Mouse (Mus musculus) neural tube, embryonic 12.5 days (tissue): ENCODE data around the gene Krt26. TPM values are rescaled to one million over a fixed set of nuclear protein-coding genes. Genes with fewer than 3 reads are reported as not detected.

ENCODE experiments used
- ATAC-seq: fragments of 200-750 bp; cut with Nextera tagmentation; 2 replicates; pipeline ENCODE4 v1.8.0; 2017; ENCODE audit warnings: low read depth, mild to moderate bottlenecking, moderate TSS enrichment, moderate library complexity; ENCODE audit not compliant: low FRiP score
- H3K27ac ChIP-seq: fragments of 300-500 bp; sonication (generic); 2 replicates; pipeline ENCODE4 v1.5.1; 2016
- H3K27me3 ChIP-seq: fragments of 300-500 bp; sonication (generic); replicated peaks from 2 replicates; pipeline ENCODE4 v1.6.1; 2016; ENCODE audit warnings: mild to moderate bottlenecking
- H3K36me3 ChIP-seq: fragments of 300-500 bp; sonication (generic); 2 replicates; pipeline ENCODE4 v1.6.1; 2016; ENCODE audit warnings: mild to moderate bottlenecking
- H3K4me1 ChIP-seq: fragments of 300-500 bp; sonication (generic); 2 replicates; pipeline ENCODE4 v1.6.1; 2016
- H3K4me2 ChIP-seq: fragments of 300-500 bp; sonication (generic); replicated peaks from 2 replicates; pipeline ENCODE4 v1.6.1; 2016; ENCODE audit warnings: mild to moderate bottlenecking
- H3K4me3 ChIP-seq: fragments of 300-500 bp; sonication (generic); 2 replicates; pipeline ENCODE4 v1.5.1; 2016
- H3K9ac ChIP-seq: fragments of 300-500 bp; sonication (generic); 2 replicates; pipeline ENCODE4 v1.6.1; 2016; ENCODE audit warnings: mild to moderate bottlenecking
- H3K9me3 ChIP-seq: fragments of 300-500 bp; sonication (generic); 2 replicates; pipeline ENCODE4 v1.6.1; 2016; ENCODE audit warnings: mild to moderate bottlenecking
- WGBS: fragments of 180-500 bp; shearing (Covaris S2); methylation state at CpG from one replicate; pipeline ENCODE4 v1.1.7; 2016; 5-methylcytosine and 5-hydroxymethylcytosine counted together
- polyA plus RNA-seq: library from polyadenylated mRNA; unstranded; fragments of >200 nt; fragmentation: Nextera tagmentation; extraction: Ambion mirVana; gene quantifications from 2 replicates; pipeline ENCODE4 v1.2.1, GENCODE M21; 2016

The Krt26 gene
- polyA plus RNA-seq = 0.23 TPM in 1 of 2 replicates, not detected in the other

- H3K4me3 ChIP-seq = no peak within 1 kb of the TSS
- no peak within 1 kb of the TSS for H3K9ac ChIP-seq
- no peak within 1 kb of the TSS for H3K4me2 ChIP-seq
- no peak for ATAC-seq
- no peak within 1 kb of the TSS for H3K27ac ChIP-seq
- no peaks in the 10 kb centered on the region for H3K9me3 ChIP-seq
- no peaks in the 10 kb centered on the region for H3K36me3 ChIP-seq
- 0 out of 2 replicates have a peak, but pooled peaks cover 6% of the 10 kb centered on the region for H3K4me1 ChIP-seq
- 89% methylated on average over 11 of the region's 11 CpGs for WGBS
- H3K27me3 ChIP-seq = no peaks in the 10 kb centered on the region
These were observed at the start of gene Krt26 for GRCm38 (mm10) chr11:99337866-99338265. Krt26 (minus strand) TSS chr11:99337966.

- no peaks in the 10 kb centered on the region for H3K36me3 ChIP-seq
- WGBS = 2% methylated on average over 71 of the region's 71 CpGs
- peak overlapping the region; percentile 53 for H3K4me3 ChIP-seq
- H3K4me1 ChIP-seq = no peaks in the 10 kb centered on the region
- peaks cover 9% of the 10 kb centered on the region for H3K27me3 ChIP-seq
- peak overlapping the region; percentile 89 for H3K27ac ChIP-seq
- peak overlapping the region; percentile 70 for H3K4me2 ChIP-seq
- peak overlapping the region; percentile 66 for H3K9ac ChIP-seq
- H3K9me3 ChIP-seq = no peaks in the 10 kb centered on the region
- ATAC-seq = peak; percentile 81
These were observed 48.3 kb upstream of the Krt26 start for GRCm38 (mm10) chr11:99385813-99386721.

DNA sequence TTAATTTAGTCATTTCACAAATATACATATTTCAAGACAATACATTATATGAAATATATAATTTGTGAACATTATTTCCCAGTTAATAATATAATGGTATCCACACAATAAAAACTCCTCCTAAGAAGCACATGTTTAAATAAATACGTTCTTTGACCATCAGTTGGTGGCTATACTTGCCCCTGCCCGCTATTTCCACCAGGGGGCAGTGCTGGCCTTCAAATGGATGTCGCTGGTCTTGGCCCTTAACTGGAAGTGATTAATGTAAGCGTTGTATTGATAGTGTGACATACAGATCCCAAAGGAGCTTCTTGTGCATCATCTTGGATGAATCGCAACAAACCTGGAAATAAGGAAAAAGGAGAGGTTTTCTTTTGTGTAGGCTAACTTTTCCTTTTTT is 41.8 kb upstream of the Krt26 start:
- Histone ChIP-seq H3K9ac (no peak overlapping the region), H3K36me3 (no peaks in the 10 kb centered on the region), H3K27me3 (peaks cover 9% of the 10 kb centered on the region), H3K9me3 (no peaks in the 10 kb centered on the region), H3K4me3 (no peak overlapping the region), H3K4me1 (no peaks in the 10 kb centered on the region), H3K27ac (no peak overlapping the region), H3K4me2 (no peak overlapping the region)
- WGBS = 17% methylated on average over 5 of the region's 5 CpGs
- no peak for ATAC-seq

DNA sequence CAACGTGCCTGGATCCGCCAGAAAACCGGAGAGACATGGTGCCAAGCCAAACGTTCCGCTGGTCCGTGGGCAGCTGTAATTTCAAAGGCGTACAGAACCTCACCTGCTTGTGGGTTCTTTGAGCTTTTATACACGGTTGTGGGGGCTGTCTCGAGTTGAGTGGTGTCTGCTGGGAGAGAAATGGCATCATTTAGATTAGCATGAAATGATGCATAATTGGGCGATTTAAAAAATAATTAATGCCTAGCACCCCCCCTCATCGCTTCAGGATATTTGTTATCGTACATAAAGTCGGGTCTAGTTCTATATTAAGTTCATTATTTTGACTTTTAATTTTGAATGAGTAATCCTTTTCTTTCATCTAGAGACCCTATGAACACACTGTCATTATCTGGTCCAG is 37.0 kb upstream of the Krt26 start, which contains the start of gene Krt28:
Krt28 (minus strand) TSS at position 101 of the 400 bp plus-strand sequence.
- H3K9ac ChIP-seq = no peak within 1 kb of the TSS
- no peaks in the 10 kb centered on the region for H3K36me3 ChIP-seq
- H3K9me3 ChIP-seq = no peaks in the 10 kb centered on the region
- H3K27me3 ChIP-seq = no peaks in the 10 kb centered on the region
- no peak within 1 kb of the TSS for H3K4me2 ChIP-seq
- 88% methylated on average over 13 of the region's 13 CpGs for WGBS
- no peak within 1 kb of the TSS for H3K4me3 ChIP-seq
- no peaks in the 10 kb centered on the region for H3K4me1 ChIP-seq
- no peak for ATAC-seq
- H3K27ac ChIP-seq = no peak within 1 kb of the TSS

GRCm38 (mm10) chr11:99369853-99370451 is 32.2 kb upstream of the Krt26 start:
- Histone ChIP-seq H3K36me3 (no peaks in the 10 kb centered on the region), H3K4me1 (no peaks in the 10 kb centered on the region), H3K9ac (no peak overlapping the region), H3K4me2 (no peak overlapping the region), H3K4me3 (no peak overlapping the region), H3K27ac (no peak overlapping the region), H3K9me3 (no peaks in the 10 kb centered on the region), H3K27me3 (no peaks in the 10 kb centered on the region)
- WGBS = 89% methylated on average over 8 of the region's 8 CpGs
- no peak for ATAC-seq

DNA sequence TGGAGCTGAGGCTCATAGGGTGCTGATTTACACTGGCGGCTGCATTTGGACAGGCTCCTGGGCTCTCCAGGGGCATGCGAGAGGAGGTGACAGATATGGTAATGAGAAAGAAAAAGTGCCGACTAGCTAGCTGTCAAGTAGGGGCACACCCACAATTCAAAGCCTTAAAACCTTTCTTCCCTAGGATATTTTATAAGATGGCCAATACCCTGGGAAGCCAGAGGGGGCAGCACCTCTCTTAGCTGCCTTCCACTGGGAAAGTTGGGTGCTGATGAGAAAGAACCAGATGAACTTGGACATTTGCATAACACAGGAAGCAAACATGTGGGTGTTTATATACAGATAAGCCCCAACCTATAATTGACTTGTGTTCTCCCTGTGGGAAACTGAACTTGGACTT is 31.5 kb upstream of the Krt26 start:
- Histone ChIP-seq H3K4me3 (no peak overlapping the region), H3K9ac (no peak overlapping the region), H3K4me1 (no peaks in the 10 kb centered on the region), H3K27ac (no peak overlapping the region), H3K27me3 (no peaks in the 10 kb centered on the region), H3K4me2 (no peak overlapping the region), H3K36me3 (no peaks in the 10 kb centered on the region), H3K9me3 (no peaks in the 10 kb centered on the region)
- ATAC-seq = no peak
- WGBS = 11% methylated on average over 3 of the region's 3 CpGs

GRCm38 (mm10) chr11:99366791-99367190 is 29.0 kb upstream of the Krt26 start:
- no peaks in the 10 kb centered on the region for H3K36me3 ChIP-seq
- H3K4me2 ChIP-seq = no peak overlapping the region
- H3K4me1 ChIP-seq = no peaks in the 10 kb centered on the region
- no peaks in the 10 kb centered on the region for H3K9me3 ChIP-seq
- H3K9ac ChIP-seq = no peak overlapping the region
- ATAC-seq = no peak
- no peaks in the 10 kb centered on the region for H3K27me3 ChIP-seq
- no peak overlapping the region for H3K4me3 ChIP-seq
- 50% methylated on average over 10 of the region's 10 CpGs for WGBS
- no peak overlapping the region for H3K27ac ChIP-seq

DNA sequence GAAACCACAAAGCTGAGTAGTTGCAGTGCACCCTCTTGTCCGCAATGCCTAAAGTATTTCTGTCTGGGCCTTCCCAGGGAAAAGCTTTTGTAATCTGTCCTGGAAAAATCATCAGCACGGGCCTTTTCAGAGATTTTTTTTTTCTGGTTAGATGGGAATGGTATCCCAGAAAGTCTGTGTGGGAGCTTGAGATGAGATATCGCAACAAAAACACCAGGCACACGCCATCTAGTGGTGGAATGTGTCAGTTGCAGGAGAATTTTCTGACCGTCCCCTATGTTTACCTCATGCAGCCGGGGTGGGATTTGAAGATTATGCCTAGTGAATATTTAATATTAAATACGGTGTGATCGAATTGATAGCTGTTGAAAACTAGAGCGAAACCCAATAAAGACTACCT is 26.6 kb upstream of the Krt26 start:
- Histone ChIP-seq H3K27me3 (no peaks in the 10 kb centered on the region), H3K4me2 (no peak overlapping the region), H3K4me3 (no peak overlapping the region), H3K9me3 (no peaks in the 10 kb centered on the region), H3K9ac (no peak overlapping the region), H3K36me3 (no peaks in the 10 kb centered on the region), H3K4me1 (no peaks in the 10 kb centered on the region), H3K27ac (no peak overlapping the region)
- WGBS = 28% methylated on average over 9 of the region's 9 CpGs
- ATAC-seq = no peak

DNA sequence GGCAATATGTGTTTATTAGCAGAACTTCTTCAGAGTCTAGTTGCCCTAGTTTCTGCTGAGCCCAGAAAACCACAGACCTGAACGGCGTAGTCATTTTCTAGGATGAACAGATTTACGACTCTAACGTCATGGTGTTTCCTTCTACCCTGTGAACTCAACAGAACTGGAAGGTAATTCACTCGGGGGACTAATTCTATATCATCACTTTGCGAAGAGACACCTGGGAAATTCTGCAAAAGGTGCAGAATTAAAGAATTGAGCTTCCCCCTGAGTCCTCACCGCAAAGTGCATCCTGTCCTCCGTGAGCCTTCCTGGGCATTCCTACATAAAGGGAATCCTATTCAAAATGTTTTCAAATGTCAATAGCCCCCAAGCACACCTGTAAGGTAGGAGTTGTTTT is 23.7 kb upstream of the Krt26 start:
- no peak for ATAC-seq
- WGBS = 82% methylated on average over 8 of the region's 8 CpGs

GRCm38 (mm10) chr11:99351004-99351403 is 13.2 kb upstream of the Krt26 start, which contains the start of gene Krt27:
Krt27 (minus strand) TSS chr11:99351104.
- ATAC-seq = no peak
- WGBS = 77% methylated on average over 12 of the region's 12 CpGs
- H3K27ac ChIP-seq = no peak within 1 kb of the TSS
- no peaks in the 10 kb centered on the region for H3K9me3 ChIP-seq
- no peaks in the 10 kb centered on the region for H3K36me3 ChIP-seq
- H3K27me3 ChIP-seq = no peaks in the 10 kb centered on the region
- H3K4me2 ChIP-seq = no peak within 1 kb of the TSS
- H3K4me3 ChIP-seq = no peak within 1 kb of the TSS
- H3K4me1 ChIP-seq = no peaks in the 10 kb centered on the region
- H3K9ac ChIP-seq = no peak within 1 kb of the TSS

More for the DNA sequence above, 23.7 kb upstream of the Krt26 start:
- no peak overlapping the region for H3K9ac ChIP-seq
- no peak overlapping the region for H3K27ac ChIP-seq
- no peak overlapping the region for H3K4me2 ChIP-seq
- H3K36me3 ChIP-seq = no peaks in the 10 kb centered on the region
- H3K27me3 ChIP-seq = no peaks in the 10 kb centered on the region
- no peak overlapping the region for H3K4me3 ChIP-seq
- H3K4me1 ChIP-seq = no peaks in the 10 kb centered on the region
- no peaks in the 10 kb centered on the region for H3K9me3 ChIP-seq

GRCm38 (mm10) chr11:99339299-99339847 is 1.6 kb upstream of the Krt26 start:
- no peak for ATAC-seq
- Histone ChIP-seq H3K27ac (no peak overlapping the region), H3K4me2 (no peak overlapping the region), H3K4me1 (0 out of 2 replicates have a peak, but pooled peaks cover 6% of the 10 kb centered on the region), H3K9me3 (no peaks in the 10 kb centered on the region), H3K27me3 (no peaks in the 10 kb centered on the region), H3K4me3 (no peak overlapping the region), H3K36me3 (no peaks in the 10 kb centered on the region), H3K9ac (no peak overlapping the region)
- 39% methylated on average over 11 of the region's 11 CpGs for WGBS

DNA sequence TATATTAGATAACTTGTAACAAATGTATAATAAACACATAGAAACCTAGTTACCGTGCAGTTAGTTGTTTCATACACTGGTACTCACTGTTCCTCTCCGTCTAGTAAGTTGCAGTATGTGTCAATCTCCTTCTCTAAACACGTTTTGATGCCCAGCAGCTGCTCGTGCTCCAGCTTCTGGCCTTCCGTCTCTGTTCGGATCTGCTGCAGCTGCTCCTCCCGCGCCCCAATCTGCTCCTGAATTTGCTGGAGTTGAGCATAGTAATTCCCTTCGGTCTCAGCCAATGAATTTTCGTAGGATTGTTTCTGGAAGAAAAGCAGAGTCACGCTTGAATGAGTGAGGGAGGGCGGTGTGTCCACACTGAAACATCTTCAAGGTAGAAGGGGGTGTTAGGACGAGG is 4.3 kb downstream of the Krt26 start:
- no peak for ATAC-seq
- Histone ChIP-seq H3K4me2 (no peak overlapping the region), H3K9me3 (no peaks in the 10 kb centered on the region), H3K27ac (no peak overlapping the region), H3K27me3 (no peaks in the 10 kb centered on the region), H3K36me3 (no peaks in the 10 kb centered on the region), H3K4me3 (no peak overlapping the region), H3K4me1 (no peaks in the 10 kb centered on the region), H3K9ac (no peak overlapping the region)
- WGBS = 68% methylated on average over 13 of the region's 13 CpGs
